Mouse (Mus musculus) limb, embryonic 14.5 days (tissue): ENCODE measurements at regions not wholly inside any gene's neighbourhood (a gene's known extent, or its start where the extent isn't known, plus 50 kb on each side); places are given as distances from the start of the nearest gene placed in this dataset.

Experiments used
- ATAC-seq: fragments of 200-750 bp; cut with Nextera tagmentation; 2 replicates; pipeline ENCODE4 v1.8.0; 2017; ENCODE audit warnings: low read depth, moderate number of reproducible peaks, moderate TSS enrichment; ENCODE audit not compliant: low FRiP score
- DNase-seq: peaks from one replicate; pipeline ENCODE4 v3.0.0-alpha.2; 2015; ENCODE audit warnings: low spot score
- H3K27ac ChIP-seq: fragments of 300-500 bp; sonication (generic); replicated peaks from 2 replicates; pipeline ENCODE4 v1.5.1; 2014; ENCODE audit warnings: low read depth, mild to moderate bottlenecking, low read length, moderate library complexity, mixed read lengths
- H3K27me3 ChIP-seq: fragments of 300-500 bp; sonication (generic); 2 replicates; pipeline ENCODE4 v1.6.1; 2014; ENCODE audit warnings: low read length, mixed read lengths; ENCODE audit not compliant: control insufficient read depth, insufficient read depth
- H3K36me3 ChIP-seq: fragments of 300-500 bp; sonication (generic); 2 replicates; pipeline ENCODE4 v1.6.1; 2014; ENCODE audit warnings: mild to moderate bottlenecking, low read length, moderate library complexity, mixed read lengths; ENCODE audit not compliant: control insufficient read depth, insufficient read depth
- H3K4me1 ChIP-seq: fragments of 300-500 bp; sonication (generic); 2 replicates; pipeline ENCODE4 v1.6.1; 2014; ENCODE audit warnings: antibody characterized with exemption, low read length, mixed read lengths; ENCODE audit not compliant: control insufficient read depth, insufficient read depth
- H3K4me2 ChIP-seq: fragments of 300-500 bp; sonication (generic); replicated peaks from 2 replicates; pipeline ENCODE4 v1.6.1; 2014; ENCODE audit warnings: low read depth, mild to moderate bottlenecking, low read length, moderate library complexity; ENCODE audit not compliant: severe bottlenecking
- H3K4me3 ChIP-seq: fragments of 300-500 bp; sonication (generic); replicated peaks from 2 replicates; pipeline ENCODE4 v1.5.1; 2014; ENCODE audit warnings: low read length
- H3K9ac ChIP-seq: fragments of 300-500 bp; sonication (generic); 2 replicates; pipeline ENCODE4 v1.6.1; 2014; ENCODE audit warnings: mild to moderate bottlenecking, low read depth, low read length, moderate library complexity; ENCODE audit not compliant: severe bottlenecking
- H3K9me3 ChIP-seq: fragments of 300-500 bp; sonication (generic); 2 replicates; pipeline ENCODE4 v1.6.1; 2016; ENCODE audit warnings: low read length; ENCODE audit not compliant: control insufficient read depth
- POLR2A ChIP-seq: fragments of 200-500 bp; IDR thresholded peaks from 2 replicates; pipeline ENCODE4 v1.8.0; 2012; ENCODE audit warnings: inconsistent platforms, mild to moderate bottlenecking, moderate library complexity, borderline replicate concordance; ENCODE audit not compliant: insufficient read depth, insufficient read length; ENCODE audit errors: extremely low read depth
- WGBS: fragments of 180-500 bp; shearing (Covaris S2); extraction: QIAGEN DNeasy Blood & Tissue Kit; methylation state at CpG from one replicate; pipeline ENCODE4 v1.1.7; 2014; 5-methylcytosine and 5-hydroxymethylcytosine counted together

DNA sequence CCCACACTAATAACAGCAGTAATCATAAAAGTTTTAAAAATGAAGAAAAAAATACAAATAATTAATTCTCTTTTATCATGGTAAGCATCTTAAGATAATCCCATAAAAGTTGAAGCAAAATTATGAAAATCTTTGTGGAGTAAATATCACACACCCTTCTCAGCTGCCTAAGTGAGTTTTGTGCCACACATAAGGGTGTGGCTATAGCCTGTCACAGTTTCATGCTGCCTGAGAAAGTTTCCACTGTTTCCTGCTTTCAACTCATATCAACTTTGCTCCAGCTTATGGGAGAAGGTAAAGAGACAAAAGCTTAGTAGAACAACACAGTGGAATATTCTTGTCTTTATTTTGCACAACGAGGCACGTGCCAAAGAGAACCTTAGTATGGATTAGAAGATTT, 68.9 kb upstream of the Pdk4 start:
- Histone ChIP-seq H3K4me1 (no peaks in the 10 kb centered on the region), H3K9me3 (no peaks in the 10 kb centered on the region), H3K9ac (no peak overlapping the region), H3K36me3 (no peaks in the 10 kb centered on the region), H3K27ac (no peak overlapping the region), H3K4me3 (no peak overlapping the region), H3K4me2 (no peak overlapping the region), H3K27me3 (no peaks in the 10 kb centered on the region)
- WGBS = 80% methylated on average over 2 of the region's 2 CpGs
- TF ChIP-seq POLR2A = no peak
- ATAC-seq = no peak
- no peak for DNase-seq

DNA sequence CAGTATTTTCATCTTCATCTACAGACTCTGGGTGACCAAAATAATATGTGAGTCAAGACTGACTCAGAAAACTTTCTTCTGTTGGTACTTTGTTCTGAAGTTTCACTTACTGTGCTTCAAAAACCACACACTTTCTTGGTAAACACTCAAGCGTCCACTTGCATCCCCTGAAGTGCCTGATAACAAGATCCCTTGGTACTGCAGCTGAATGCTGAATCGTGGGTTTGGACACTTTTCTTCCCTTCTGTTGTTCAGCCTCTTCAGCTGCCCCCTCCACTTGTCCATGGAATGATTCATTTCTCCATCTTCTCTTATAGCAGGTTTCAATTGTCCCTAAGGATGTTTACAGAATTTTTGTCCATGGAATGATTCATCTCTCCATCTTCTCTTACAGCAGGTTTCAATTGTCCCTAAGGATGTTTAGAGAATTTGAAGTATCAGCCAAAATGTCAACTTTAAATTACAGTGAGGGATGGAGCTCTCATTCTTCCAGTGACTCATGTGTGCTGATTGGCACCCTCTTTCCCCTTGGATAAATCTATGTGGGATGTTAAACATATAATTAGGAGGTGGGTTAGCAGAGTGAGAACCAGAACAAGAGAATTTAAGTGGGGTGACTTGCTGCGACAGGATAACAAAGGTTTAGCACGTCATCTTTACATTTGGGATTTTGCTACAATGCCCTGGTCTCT, 57.7 kb upstream of the Pdk4 start:
- WGBS = 70% methylated on average over 4 of the region's 4 CpGs
- Histone ChIP-seq H3K9ac (no peak overlapping the region), H3K36me3 (no peaks in the 10 kb centered on the region), H3K27ac (no peak overlapping the region), H3K9me3 (no peaks in the 10 kb centered on the region), H3K27me3 (no peaks in the 10 kb centered on the region), H3K4me2 (no peak overlapping the region), H3K4me1 (no peaks in the 10 kb centered on the region), H3K4me3 (no peak overlapping the region)
- no peak for TF ChIP-seq POLR2A
- DNase-seq = no peak
- ATAC-seq = no peak

DNA sequence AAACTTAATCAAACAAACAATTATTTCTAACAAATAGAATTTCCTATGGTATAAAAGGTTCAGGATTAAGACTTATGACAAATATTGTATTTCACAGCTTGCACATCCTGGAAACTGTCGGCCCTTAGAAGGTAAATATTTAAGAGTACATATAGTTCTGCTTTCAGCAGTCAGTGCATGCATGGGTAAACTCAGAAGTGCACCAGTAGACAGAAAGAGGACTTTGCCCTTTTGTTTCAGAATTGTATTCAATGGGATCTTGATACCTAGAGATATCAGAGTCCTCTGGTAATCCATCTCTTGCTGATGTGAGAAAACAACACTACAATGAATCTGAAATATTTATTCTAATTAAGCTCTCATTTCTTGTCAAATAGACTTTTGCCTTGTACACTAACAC, 54.0 kb upstream of the Pdk4 start:
- Histone ChIP-seq H3K9ac (no peak overlapping the region), H3K9me3 (no peaks in the 10 kb centered on the region), H3K4me3 (no peak overlapping the region), H3K4me1 (no peaks in the 10 kb centered on the region), H3K36me3 (no peaks in the 10 kb centered on the region), H3K4me2 (no peak overlapping the region), H3K27ac (no peak overlapping the region), H3K27me3 (no peaks in the 10 kb centered on the region)
- no peak for DNase-seq
- 88% methylated on average over 1 of the region's 1 CpGs for WGBS
- ATAC-seq = no peak
- no peak for TF ChIP-seq POLR2A
